Mouse (Mus musculus) mature B cell (primary cell): Measurements from ENCODE around the gene Eif4h.
"Not testable (repeated sequence)": the region's sequence is repeated elsewhere in the genome, so short reads cannot be mapped to it uniquely, and the experiment has no call there.

Source experiments
- in situ Hi-C: fragments of 300-500 bp; cut with MboI; formaldehyde crosslinking; loops from 2 replicates; pipeline ENCODE4 v1.14.3; 2019

Gene Eif4h

GRCm38 (mm10) chr5:134650926-134651325 lies 11.6 kb upstream of the Eif4h start:
- in situ Hi-C loops, result no loop called here

DNA sequence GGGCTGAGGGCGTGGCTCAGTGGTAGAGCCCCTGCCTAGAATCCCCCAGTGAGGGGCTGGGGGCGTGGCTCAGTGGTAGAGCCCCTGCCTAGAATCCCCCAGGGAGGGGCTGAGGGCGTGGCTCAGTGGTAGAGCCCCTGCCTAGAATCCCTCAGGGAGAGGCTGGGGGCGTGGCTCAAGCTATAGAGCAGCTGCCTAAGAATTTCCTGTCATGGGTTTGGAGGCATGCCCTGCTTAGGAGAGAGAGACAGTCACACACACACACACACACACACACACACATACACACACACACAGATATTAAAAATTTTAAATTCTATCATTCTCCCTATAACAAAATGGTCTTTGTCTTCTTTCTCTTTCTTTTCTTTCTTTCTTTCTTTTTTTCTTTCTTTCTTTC lies 9.7 kb upstream of the Eif4h start:
- in situ Hi-C loops, result not testable (repeated sequence)

DNA sequence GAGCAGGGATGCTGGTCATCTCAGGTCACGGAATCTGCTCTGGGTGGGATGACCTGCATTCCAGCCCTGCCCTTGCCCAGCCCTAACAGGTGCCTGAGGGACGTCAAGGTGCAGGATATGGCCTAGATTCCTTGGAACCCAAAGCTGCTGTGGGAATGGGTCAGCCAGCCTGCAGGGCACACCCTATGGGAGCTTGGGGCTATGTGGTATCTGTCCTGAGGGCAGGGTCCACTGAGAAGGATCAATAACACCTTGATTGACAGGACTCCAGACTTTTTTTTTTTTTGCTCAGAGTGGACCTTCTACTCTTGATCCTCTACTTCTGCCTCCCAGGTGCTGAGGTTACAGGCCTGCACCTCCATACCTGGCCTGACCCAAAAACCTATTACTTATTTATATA lies 8.1 kb upstream of the Eif4h start:
- in situ Hi-C loops, result no loop called here

DNA sequence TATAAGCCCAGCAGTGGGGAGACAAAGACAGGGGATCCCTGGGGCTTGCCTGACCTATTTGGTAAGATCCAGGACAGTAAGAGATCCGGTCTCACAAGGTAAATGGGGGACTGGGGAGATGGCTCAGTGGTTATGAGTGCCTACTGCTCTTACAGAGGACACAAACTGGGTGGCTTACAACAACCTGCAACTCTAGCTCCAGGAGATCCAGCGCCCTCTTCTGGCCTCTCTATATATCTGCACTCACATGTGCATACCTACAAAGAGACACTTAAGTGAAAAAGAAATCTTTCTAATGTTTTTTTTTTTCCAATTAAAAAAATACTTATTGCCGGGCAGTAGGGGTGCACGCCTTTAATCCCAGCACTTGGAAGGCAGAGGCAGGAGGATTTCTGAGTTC lies 7.2 kb upstream of the Eif4h start:
- in situ Hi-C loops, result no loop called here

GRCm38 (mm10) chr5:134644643-134645118 lies 5.4 kb upstream of the Eif4h start:
- in situ Hi-C loops, result no loop called here

DNA sequence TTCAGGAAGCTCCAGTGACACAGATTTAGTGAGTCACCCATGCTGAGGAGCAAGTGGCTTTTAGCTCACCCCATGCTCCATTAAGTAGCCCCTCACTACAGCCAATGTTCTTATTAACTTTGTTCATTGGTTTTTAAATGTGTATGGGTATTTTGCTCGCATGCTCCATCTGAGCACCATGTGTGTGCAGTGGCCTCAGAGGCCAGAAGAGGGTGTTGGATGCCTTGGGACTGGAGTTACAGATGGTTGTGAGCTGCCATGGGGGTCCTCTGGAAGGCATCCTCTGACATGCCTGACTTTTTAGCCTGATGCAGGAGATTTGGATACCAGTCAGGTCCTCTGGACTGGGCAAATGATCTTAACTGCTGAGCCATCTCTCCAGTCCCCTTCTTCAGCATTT lies 4.8 kb upstream of the Eif4h start:
- in situ Hi-C loops, result no loop called here

DNA sequence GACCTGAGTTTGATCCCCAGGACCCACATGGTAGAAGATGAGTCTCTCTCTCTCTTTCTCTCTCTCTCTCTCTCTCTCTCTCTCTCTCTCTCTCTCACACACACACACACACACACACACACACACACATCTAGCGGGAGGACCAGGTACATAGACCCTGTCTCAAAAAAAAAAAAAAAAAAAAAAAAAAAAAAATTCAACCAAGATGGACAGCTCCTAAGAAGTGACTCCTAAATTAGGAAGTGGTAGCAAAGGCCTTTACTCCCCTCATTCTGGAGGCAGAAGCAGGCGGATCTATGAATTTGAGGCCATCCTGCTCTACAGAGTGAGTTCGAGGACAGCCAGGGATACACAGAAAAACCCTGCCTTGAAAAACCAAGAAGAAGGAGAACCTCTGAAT lies 1.1 kb upstream of the Eif4h start:
- in situ Hi-C loops, result no loop called here

GRCm38 (mm10) chr5:134638461-134639268 lies 625 bp downstream of the Eif4h start:
- in situ Hi-C loops, result no loop called here

GRCm38 (mm10) chr5:134637820-134638367 lies 1.4 kb downstream of the Eif4h start:
- in situ Hi-C loops, result no loop called here

- in situ Hi-C loops, result no loop called here
Measured at GRCm38 (mm10) chr5:134632841-134633240, 6.4 kb downstream of the Eif4h start.

DNA sequence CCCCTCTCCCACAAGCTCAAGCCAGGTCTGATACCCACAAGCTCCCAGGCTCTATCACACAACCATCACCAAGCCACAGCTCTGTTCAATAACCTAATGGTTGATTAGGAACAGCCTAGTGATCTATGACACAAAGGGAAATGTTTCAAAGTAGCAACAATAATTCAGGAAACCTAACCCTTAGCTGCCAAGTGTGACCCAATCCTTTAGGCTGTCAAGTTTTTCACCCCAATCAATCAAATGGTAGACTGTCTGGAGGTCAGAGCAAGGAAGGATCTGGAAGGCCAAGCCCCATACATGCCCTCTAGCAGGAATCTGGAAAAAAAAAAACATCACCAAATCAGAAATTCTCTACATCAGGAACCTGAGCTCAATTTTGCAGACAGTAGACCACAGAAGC lies 8.5 kb downstream of the Eif4h start:
- in situ Hi-C loops, result no loop called here

- in situ Hi-C loops, result no loop called here
Measured at GRCm38 (mm10) chr5:134629508-134629907, 9.8 kb downstream of the Eif4h start.

DNA sequence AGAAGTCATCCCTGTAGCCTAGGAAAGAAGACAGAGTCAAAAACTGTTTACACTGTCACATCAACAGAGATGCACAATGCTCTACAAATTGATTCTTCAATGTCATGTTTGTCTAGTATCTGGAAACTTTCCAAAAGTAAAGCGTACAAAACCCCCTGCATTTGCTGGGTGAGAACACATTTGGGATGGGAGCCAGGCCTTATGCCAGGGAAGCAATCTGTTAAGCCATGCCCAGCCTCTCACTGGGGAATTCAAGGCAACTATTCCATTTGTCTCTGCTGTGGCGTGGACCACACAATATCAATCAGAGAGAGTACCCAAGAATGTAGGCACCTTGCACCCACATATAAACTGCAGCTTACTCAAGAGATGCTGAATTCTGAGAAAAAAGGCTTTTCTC lies 17.2 kb downstream of the Eif4h start:
- in situ Hi-C loops, result loop anchor here (25.0 kb wide), 1 partner anchor 110 kb away; no protein-coding TSS in a partner anchor

DNA sequence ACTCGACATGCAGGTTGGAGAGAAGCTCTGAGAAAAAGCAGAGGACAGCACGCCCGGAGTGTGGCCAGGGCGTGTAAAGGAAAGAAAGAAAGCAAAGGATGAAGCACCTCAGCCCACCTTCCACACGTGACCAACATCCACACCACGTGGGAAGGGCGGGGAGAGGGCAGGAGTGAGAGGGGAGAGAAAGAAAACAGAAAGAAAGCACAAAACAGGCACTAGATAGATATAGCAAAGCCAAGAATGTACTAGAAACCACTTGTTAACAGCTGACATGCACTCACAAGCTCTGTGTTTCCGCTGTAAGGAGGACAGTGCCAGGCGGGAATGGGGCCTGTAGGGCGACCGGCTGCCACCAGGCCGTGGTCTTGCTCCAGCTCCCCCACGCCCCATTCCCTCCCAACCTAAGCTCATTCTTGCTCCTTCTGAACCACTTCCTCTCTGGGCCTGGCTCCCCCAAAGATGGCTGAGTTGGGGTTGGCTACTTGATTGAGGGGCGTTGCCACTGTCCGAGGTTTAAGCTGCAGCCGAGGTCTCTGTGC lies 18.1 kb downstream of the Eif4h start:
- in situ Hi-C loops, result loop anchor here (25.0 kb wide), 1 partner anchor 109 kb away; no protein-coding TSS in a partner anchor

- in situ Hi-C loops, result loop anchor here (25.0 kb wide), 1 partner anchor 108 kb away; no protein-coding TSS in a partner anchor
Measured at GRCm38 (mm10) chr5:134620457-134620856, 18.8 kb downstream of the Eif4h start.

- in situ Hi-C loops, result loop anchor here (25.0 kb wide), 1 partner anchor 105 kb away; no protein-coding TSS in a partner anchor
Measured at GRCm38 (mm10) chr5:134617071-134617470, 22.2 kb downstream of the Eif4h start.

DNA sequence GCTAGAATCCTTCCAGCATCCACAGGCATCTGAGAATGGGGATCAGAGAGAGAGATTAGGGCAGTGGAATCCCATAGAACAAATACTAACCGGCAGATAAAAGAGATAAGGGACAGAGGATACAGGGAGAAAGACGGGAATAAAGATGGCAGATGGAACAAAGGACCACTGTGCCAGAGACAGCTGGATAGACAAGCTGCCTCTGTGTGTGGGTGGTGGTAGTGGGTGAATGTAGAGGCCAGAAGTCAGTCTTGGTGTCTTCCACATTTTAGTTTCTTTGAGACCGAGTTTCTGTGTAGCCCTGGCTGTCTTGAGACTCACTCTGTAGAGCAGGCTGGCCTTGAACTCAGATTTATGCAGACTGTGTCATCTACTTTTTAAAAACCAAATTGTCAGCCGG lies 23.5 kb downstream of the Eif4h start:
- in situ Hi-C loops, result loop anchor here (25.0 kb wide), 1 partner anchor 103 kb away; no protein-coding TSS in a partner anchor

DNA sequence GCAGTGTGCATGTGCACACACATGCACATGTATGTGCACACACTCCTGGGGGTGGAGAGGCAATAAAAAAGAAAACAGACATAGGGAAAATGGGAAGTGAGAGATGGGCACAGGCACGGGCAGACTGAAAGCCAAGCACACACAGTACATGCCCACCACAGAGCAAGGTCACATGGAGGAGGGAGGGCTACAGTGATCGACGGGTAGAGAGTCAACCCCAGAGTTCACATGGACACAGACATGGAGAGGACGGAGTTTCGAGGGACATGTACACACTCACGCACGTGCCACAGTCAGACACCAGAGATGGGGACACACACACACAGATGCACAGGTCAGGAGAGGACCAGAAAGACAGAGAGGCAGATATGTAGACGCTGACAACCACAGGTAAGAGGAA lies 23.9 kb downstream of the Eif4h start:
- in situ Hi-C loops, result loop anchor here (25.0 kb wide), 1 partner anchor 103 kb away; no protein-coding TSS in a partner anchor

GRCm38 (mm10) chr5:134614802-134615201 lies 24.5 kb downstream of the Eif4h start, which contains the start of gene Lat2:
TSS of gene Lat2 (minus strand) at chr5:134615025.
- in situ Hi-C loops, result loop anchor here (25.0 kb wide), 1 partner anchor 103 kb away; no protein-coding TSS in a partner anchor

GRCm38 (mm10) chr5:134614296-134614695 lies 25.0 kb downstream of the Eif4h start:
- in situ Hi-C loops, result loop anchor here (25.0 kb wide), 1 partner anchor 102 kb away; no protein-coding TSS in a partner anchor

DNA sequence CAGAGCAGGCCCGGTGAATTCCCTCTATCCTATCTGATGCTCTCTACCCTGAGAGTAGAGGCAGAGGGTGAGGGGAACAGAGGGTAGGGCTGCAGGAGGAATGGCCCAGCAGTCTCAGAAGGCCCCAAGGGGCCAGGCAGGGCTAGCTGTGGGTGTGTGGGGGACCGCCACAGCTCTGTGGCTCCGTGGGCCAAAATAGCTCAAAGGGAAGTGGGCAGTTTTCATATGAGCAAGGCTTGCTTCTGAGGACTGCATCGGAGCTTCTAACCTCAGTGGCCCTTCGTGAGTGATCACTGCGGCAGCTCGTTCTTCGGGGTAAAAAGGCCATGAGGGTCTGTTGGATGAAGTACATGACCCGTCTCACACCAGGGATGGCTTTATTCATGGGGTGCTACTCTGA lies 25.6 kb downstream of the Eif4h start:
- in situ Hi-C loops, result loop anchor here (25.0 kb wide), 1 partner anchor 101 kb away; no protein-coding TSS in a partner anchor

- in situ Hi-C loops, result loop anchor here (25.0 kb wide), 1 partner anchor 100 kb away; no protein-coding TSS in a partner anchor
Measured at GRCm38 (mm10) chr5:134611810-134612521, 27.3 kb downstream of the Eif4h start.
